Mouse (Mus musculus): ENCODE results near the gene Ankrd11. TPM values are rescaled to one million over a fixed set of nuclear protein-coding genes. Genes with fewer than 3 reads are reported as not detected.

Ankrd11 gene
- polyA plus RNA-seq, 1 experiment from 2014 or later, result 71.8 TPM

- 92% methylated on average over 8 of the region's 8 CpGs for WGBS
- Histone ChIP-seq H3K9me3 (replicated peaks; ENCODE audit: control insufficient read depth, low read length) (no peaks in the 10 kb centered on the region), H3K27ac (replicated peaks; ENCODE audit: low read depth, low read length) (no peak overlapping the region), H3K4me2 (ENCODE audit: low read depth, low read length) (no peak overlapping the region), H3K4me3 (ENCODE audit: low read depth, low read length) (no peak overlapping the region), H3K27me3 (ENCODE audit: control insufficient read depth, insufficient read depth, low read length) (no peaks in the 10 kb centered on the region), H3K36me3 (replicated peaks; ENCODE audit: control insufficient read depth, insufficient read depth, low read depth, low read length) (no peaks in the 10 kb centered on the region), H3K4me1 (ENCODE audit: control insufficient read depth, insufficient read depth, low read length) (no peaks in the 10 kb centered on the region), H3K9ac (replicated peaks; ENCODE audit: low read length) (no peak overlapping the region)
- DNase-seq (ENCODE audit: low spot score) (no peak), ATAC-seq (replicated peaks; ENCODE audit: insufficient number of reproducible peaks, low FRiP score, low TSS enrichment, low read depth) (no peak)
These were observed 14.3 kb downstream of the Ankrd11 start for GRCm38 (mm10) chr8:123027786-123028185.

- no peak overlapping the region for H3K9ac ChIP-seq (replicated peaks; ENCODE audit: low read length)
- no peak for DNase-seq (ENCODE audit: low spot score)
- no peaks in the 10 kb centered on the region for H3K36me3 ChIP-seq (replicated peaks; ENCODE audit: control insufficient read depth, insufficient read depth, low read depth, low read length)
- no peaks in the 10 kb centered on the region for H3K27me3 ChIP-seq (ENCODE audit: control insufficient read depth, insufficient read depth, low read length)
- H3K27ac ChIP-seq (replicated peaks; ENCODE audit: low read depth, low read length), result no peak overlapping the region
- no peak overlapping the region for H3K4me3 ChIP-seq (ENCODE audit: low read depth, low read length)
- WGBS, result 87% methylated on average over 3 of the region's 3 CpGs
- H3K4me1 ChIP-seq (ENCODE audit: control insufficient read depth, insufficient read depth, low read length), result no peaks in the 10 kb centered on the region
- H3K4me2 ChIP-seq (ENCODE audit: low read depth, low read length), result no peak overlapping the region
- no peaks in the 10 kb centered on the region for H3K9me3 ChIP-seq (replicated peaks; ENCODE audit: control insufficient read depth, low read length)
- no peak for ATAC-seq (replicated peaks; ENCODE audit: insufficient number of reproducible peaks, low FRiP score, low TSS enrichment, low read depth)
These were observed 16.1 kb downstream of the Ankrd11 start for GRCm38 (mm10) chr8:123025951-123026351.

GRCm38 (mm10) chr8:123024226-123024625 is 17.9 kb downstream of the Ankrd11 start:
- Histone ChIP-seq H3K9ac (replicated peaks; ENCODE audit: low read length) (no peak overlapping the region), H3K27me3 (ENCODE audit: control insufficient read depth, insufficient read depth, low read length) (no peaks in the 10 kb centered on the region), H3K4me1 (ENCODE audit: control insufficient read depth, insufficient read depth, low read length) (no peaks in the 10 kb centered on the region), H3K4me2 (ENCODE audit: low read depth, low read length) (no peak overlapping the region), H3K4me3 (ENCODE audit: low read depth, low read length) (no peak overlapping the region), H3K9me3 (replicated peaks; ENCODE audit: control insufficient read depth, low read length) (no peaks in the 10 kb centered on the region), H3K36me3 (replicated peaks; ENCODE audit: control insufficient read depth, insufficient read depth, low read depth, low read length) (no peaks in the 10 kb centered on the region), H3K27ac (replicated peaks; ENCODE audit: low read depth, low read length) (no peak overlapping the region)
- DNase-seq (ENCODE audit: low spot score) (no peak), ATAC-seq (replicated peaks; ENCODE audit: insufficient number of reproducible peaks, low FRiP score, low TSS enrichment, low read depth) (no peak)
- WGBS, result 95% methylated on average over 2 of the region's 2 CpGs

- no peak overlapping the region for H3K4me3 ChIP-seq (ENCODE audit: low read depth, low read length)
- WGBS, result 90% methylated on average over 3 of the region's 3 CpGs
These were observed 19.4 kb downstream of the Ankrd11 start for GRCm38 (mm10) chr8:123022727-123023126.

GRCm38 (mm10) chr8:123021259-123021658 is 20.8 kb downstream of the Ankrd11 start:
- Histone ChIP-seq H3K9me3 (replicated peaks; ENCODE audit: control insufficient read depth, low read length) (no peaks in the 10 kb centered on the region), H3K4me3 (ENCODE audit: low read depth, low read length) (no peak overlapping the region), H3K36me3 (replicated peaks; ENCODE audit: control insufficient read depth, insufficient read depth, low read depth, low read length) (no peaks in the 10 kb centered on the region), H3K4me2 (ENCODE audit: low read depth, low read length) (no peak overlapping the region), H3K9ac (replicated peaks; ENCODE audit: low read length) (no peak overlapping the region), H3K27me3 (ENCODE audit: control insufficient read depth, insufficient read depth, low read length) (no peaks in the 10 kb centered on the region), H3K27ac (replicated peaks; ENCODE audit: low read depth, low read length) (no peak overlapping the region), H3K4me1 (ENCODE audit: control insufficient read depth, insufficient read depth, low read length) (no peaks in the 10 kb centered on the region)
- ATAC-seq (replicated peaks; ENCODE audit: insufficient number of reproducible peaks, low FRiP score, low TSS enrichment, low read depth), result no peak
- DNase-seq (ENCODE audit: low spot score), result no peak
- 81% methylated on average over 1 of the region's 1 CpGs for WGBS

More at GRCm38 (mm10) chr8:123022727-123023126, 19.4 kb downstream of the Ankrd11 start:
- H3K9ac ChIP-seq (replicated peaks; ENCODE audit: low read length), result no peak overlapping the region
- no peaks in the 10 kb centered on the region for H3K27me3 ChIP-seq (ENCODE audit: control insufficient read depth, insufficient read depth, low read length)
- no peak overlapping the region for H3K27ac ChIP-seq (replicated peaks; ENCODE audit: low read depth, low read length)
- H3K9me3 ChIP-seq (replicated peaks; ENCODE audit: control insufficient read depth, low read length), result no peaks in the 10 kb centered on the region
- ATAC-seq (replicated peaks; ENCODE audit: insufficient number of reproducible peaks, low FRiP score, low TSS enrichment, low read depth) (no peak), DNase-seq (ENCODE audit: low spot score) (no peak)
- H3K36me3 ChIP-seq (replicated peaks; ENCODE audit: control insufficient read depth, insufficient read depth, low read depth, low read length), result no peaks in the 10 kb centered on the region
- no peak overlapping the region for H3K4me2 ChIP-seq (ENCODE audit: low read depth, low read length)
- no peaks in the 10 kb centered on the region for H3K4me1 ChIP-seq (ENCODE audit: control insufficient read depth, insufficient read depth, low read length)

- no peaks in the 10 kb centered on the region for H3K9me3 ChIP-seq (replicated peaks; ENCODE audit: control insufficient read depth, low read length)
- H3K4me1 ChIP-seq (ENCODE audit: control insufficient read depth, insufficient read depth, low read length), result no peaks in the 10 kb centered on the region
- DNase-seq (ENCODE audit: low spot score) (no peak), ATAC-seq (replicated peaks; ENCODE audit: insufficient number of reproducible peaks, low FRiP score, low TSS enrichment, low read depth) (no peak)
- 78% methylated on average over 2 of the region's 2 CpGs for WGBS
- H3K27me3 ChIP-seq (ENCODE audit: control insufficient read depth, insufficient read depth, low read length), result no peaks in the 10 kb centered on the region
- H3K9ac ChIP-seq (replicated peaks; ENCODE audit: low read length), result no peak overlapping the region
- H3K27ac ChIP-seq (replicated peaks; ENCODE audit: low read depth, low read length), result no peak overlapping the region
- H3K4me3 ChIP-seq (ENCODE audit: low read depth, low read length), result no peak overlapping the region
- no peaks in the 10 kb centered on the region for H3K36me3 ChIP-seq (replicated peaks; ENCODE audit: control insufficient read depth, insufficient read depth, low read depth, low read length)
- no peak overlapping the region for H3K4me2 ChIP-seq (ENCODE audit: low read depth, low read length)
These were observed 21.2 kb downstream of the Ankrd11 start for GRCm38 (mm10) chr8:123020859-123021258.

GRCm38 (mm10) chr8:123020084-123020483 is 22.0 kb downstream of the Ankrd11 start:
- no peak overlapping the region for H3K27ac ChIP-seq (replicated peaks; ENCODE audit: low read depth, low read length)
- DNase-seq (ENCODE audit: low spot score) (no peak), ATAC-seq (replicated peaks; ENCODE audit: insufficient number of reproducible peaks, low FRiP score, low TSS enrichment, low read depth) (no peak)
- H3K9me3 ChIP-seq (replicated peaks; ENCODE audit: control insufficient read depth, low read length), result no peaks in the 10 kb centered on the region
- 83% methylated on average over 2 of the region's 2 CpGs for WGBS
- H3K4me2 ChIP-seq (ENCODE audit: low read depth, low read length), result no peak overlapping the region
- H3K27me3 ChIP-seq (ENCODE audit: control insufficient read depth, insufficient read depth, low read length), result no peaks in the 10 kb centered on the region
- no peaks in the 10 kb centered on the region for H3K36me3 ChIP-seq (replicated peaks; ENCODE audit: control insufficient read depth, insufficient read depth, low read depth, low read length)
- no peak overlapping the region for H3K4me3 ChIP-seq (ENCODE audit: low read depth, low read length)
- H3K4me1 ChIP-seq (ENCODE audit: control insufficient read depth, insufficient read depth, low read length), result no peaks in the 10 kb centered on the region
- no peak overlapping the region for H3K9ac ChIP-seq (replicated peaks; ENCODE audit: low read length)

GRCm38 (mm10) chr8:123018484-123019164 is 23.5 kb downstream of the Ankrd11 start:
- no peak overlapping the region for H3K4me2 ChIP-seq (ENCODE audit: low read depth, low read length)
- no peak overlapping the region for H3K9ac ChIP-seq (replicated peaks; ENCODE audit: low read length)
- no peaks in the 10 kb centered on the region for H3K4me1 ChIP-seq (ENCODE audit: control insufficient read depth, insufficient read depth, low read length)
- H3K27ac ChIP-seq (replicated peaks; ENCODE audit: low read depth, low read length), result no peak overlapping the region
- 83% methylated on average over 4 of the region's 4 CpGs for WGBS
- H3K27me3 ChIP-seq (ENCODE audit: control insufficient read depth, insufficient read depth, low read length), result no peaks in the 10 kb centered on the region
- no peak for ATAC-seq (replicated peaks; ENCODE audit: insufficient number of reproducible peaks, low FRiP score, low TSS enrichment, low read depth)
- no peaks in the 10 kb centered on the region for H3K36me3 ChIP-seq (replicated peaks; ENCODE audit: control insufficient read depth, insufficient read depth, low read depth, low read length)
- no peak overlapping the region for H3K4me3 ChIP-seq (ENCODE audit: low read depth, low read length)
- H3K9me3 ChIP-seq (replicated peaks; ENCODE audit: control insufficient read depth, low read length), result no peaks in the 10 kb centered on the region
- DNase-seq (ENCODE audit: low spot score), result no peak
